Mouse (Mus musculus): Measurements from ENCODE around the gene Pkd1l1.

The Pkd1l1 gene

DNA sequence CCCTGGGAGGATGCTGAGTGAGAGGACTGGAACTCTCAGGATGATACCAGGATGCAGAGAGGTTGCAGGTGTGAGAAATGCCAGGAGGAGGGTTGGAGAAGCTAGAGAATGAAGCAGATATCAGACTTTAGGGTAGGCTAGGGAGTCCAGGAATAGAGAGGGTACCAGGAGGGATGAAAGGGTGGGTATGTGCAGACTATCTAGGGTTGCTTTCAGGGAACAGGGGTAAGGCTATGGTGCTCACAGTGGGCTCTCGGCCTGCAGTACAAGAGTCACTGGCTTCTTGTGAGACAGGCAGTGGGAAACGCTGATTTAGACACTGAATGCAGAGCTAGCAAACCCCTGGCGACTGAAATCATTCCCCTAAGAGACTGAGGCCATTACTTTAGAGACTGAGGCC lies at the start of gene Pkd1l1:
TSS of gene Pkd1l1 (minus strand) at position 101 of the 400 bp plus-strand sequence.
- DNase-seq = no peak

DNA sequence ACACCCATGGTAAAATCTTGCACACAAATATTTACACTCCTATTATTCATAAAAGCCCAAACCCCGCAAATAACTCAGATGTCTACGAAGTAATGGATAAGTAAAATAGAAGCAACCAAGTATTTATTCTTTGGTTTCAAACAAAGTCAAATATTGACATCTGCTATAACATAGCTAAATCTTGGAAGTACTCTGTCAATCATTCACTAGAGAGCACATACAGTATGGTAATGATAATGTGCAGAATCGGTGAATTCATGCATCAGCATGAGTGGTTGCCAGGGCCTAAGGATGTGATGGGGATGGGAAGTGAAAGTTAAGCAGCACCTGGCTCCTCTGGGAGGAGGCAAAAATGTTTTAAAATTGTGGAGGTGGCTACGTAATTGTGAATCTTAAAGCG lies 47.1 kb upstream of the Pkd1l1 start:
- no peak for DNase-seq

DNA sequence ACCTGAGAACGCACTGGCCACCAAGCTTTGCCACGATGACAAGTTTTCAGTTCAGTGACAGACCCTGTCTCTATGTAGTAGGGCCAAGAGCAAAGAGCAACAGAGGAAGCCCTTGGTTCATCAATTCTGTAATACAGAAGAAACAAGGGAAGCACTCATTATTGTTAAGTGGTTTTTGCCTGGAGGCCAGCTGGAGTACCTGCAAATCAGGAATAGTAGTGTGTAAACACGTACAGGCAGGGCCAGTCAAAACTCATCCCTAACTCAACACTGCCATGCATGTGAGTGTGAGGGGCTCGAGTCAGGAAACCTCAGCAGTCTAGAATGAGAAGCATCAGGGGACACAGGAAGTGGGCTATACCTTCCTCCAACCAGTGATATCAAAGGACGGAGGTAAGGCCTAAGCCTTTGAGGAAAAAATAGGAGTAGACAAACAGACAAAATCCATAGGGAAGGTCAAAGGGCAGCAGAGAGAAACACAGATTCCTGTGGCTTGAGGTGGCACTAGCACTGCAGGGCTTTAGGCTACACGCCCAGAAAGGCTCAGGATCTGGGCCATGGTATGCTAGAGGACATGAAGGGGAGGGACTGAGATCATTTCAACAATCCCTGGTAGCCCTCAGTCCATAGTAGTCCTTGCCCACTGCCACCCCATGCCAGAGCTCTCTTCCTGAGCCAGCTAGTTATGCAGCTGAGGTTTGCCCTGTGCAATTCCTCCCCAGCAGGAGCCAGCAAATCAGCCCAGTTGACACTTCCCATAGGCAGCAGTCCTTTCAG lies 45.6 kb upstream of the Pkd1l1 start:
- no peak for DNase-seq

DNA sequence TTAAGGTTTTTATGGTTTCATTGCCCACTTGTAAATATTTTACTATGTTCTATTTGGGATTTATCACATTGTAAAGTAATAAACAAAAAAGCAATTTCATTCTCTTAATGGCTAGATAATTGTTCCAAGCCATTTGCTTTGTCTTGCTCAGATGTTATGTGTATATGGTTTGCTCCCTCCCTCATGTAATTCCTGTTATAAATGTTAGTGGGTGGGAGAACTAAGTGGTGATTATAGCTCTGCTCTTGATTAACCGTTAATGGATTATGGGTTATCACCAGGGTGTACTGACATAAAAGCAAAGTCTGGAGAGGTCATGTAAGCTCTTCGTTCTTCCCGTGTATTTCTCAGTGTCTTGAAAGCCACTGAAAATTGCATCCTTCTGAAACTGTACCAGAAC lies 41.7 kb upstream of the Pkd1l1 start:
- DNase-seq = no peak

DNA sequence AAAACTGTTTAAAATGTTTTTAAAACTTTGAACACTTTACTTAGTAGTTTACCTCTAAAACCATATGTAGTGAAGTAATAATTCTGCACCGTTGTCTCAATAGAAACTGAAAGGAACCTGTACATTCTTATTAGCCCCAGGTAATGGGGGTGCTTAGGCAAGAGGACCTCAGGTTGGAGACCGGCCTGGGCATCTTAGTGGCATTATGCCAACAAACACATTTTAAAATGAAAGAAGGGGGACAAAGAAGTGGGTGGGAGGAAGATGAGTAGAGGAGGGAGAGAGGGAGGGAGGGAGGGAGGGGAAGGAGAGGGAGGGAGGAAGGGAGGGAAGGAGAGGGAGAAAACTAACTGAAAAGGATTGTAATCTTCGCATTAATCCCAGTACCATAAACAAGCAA lies 38.3 kb upstream of the Pkd1l1 start:
- no peak for DNase-seq

DNA sequence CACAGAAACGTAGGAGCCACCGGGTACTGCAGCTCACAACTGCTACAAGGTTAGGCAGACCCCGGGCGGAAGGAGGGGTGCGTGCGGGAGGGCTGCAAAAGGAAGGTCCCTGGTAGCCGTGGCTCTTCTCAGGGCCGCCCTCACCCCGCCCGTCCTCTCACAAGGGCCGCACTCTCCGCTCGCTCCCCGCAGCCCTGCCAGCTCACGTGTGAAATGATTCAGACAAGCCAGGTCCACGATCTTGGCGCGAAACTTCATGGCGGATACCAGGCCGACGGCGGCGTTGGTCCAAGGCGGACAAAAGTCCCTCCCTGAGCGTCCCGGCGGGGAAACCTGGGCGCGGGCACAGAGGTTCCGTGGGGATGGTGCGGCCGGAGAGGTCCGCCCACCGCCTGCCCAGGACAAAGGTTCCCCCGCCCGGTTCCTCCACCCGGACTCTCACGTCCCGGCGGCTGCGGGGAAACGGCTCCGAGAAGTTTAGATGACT lies 37.8 kb upstream of the Pkd1l1 start, which contains the start of gene Hus1:
TSS of gene Hus1 (minus strand) at position 339 of the 487 bp plus-strand sequence.
- peak; percentile 83 for DNase-seq

DNA sequence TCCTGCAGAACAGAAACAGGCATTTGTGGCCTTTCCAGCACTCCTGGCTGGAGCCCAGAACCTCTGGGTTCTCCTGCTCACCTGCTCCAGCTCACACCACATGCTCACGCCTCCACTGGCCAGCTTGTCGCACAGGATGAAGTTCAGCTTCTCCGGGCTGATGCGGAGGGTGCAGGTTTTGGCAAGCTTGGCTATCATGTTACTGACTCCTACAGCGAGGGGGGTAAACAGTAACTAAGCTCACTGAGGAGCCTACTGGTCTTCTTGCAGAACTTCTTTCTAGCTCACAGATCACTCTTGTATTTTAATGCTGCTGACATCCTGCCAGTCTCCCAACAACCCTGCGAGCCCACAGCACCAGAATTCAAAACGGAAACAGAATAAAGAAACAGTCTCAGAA lies 37.4 kb upstream of the Pkd1l1 start:
- no peak for DNase-seq

DNA sequence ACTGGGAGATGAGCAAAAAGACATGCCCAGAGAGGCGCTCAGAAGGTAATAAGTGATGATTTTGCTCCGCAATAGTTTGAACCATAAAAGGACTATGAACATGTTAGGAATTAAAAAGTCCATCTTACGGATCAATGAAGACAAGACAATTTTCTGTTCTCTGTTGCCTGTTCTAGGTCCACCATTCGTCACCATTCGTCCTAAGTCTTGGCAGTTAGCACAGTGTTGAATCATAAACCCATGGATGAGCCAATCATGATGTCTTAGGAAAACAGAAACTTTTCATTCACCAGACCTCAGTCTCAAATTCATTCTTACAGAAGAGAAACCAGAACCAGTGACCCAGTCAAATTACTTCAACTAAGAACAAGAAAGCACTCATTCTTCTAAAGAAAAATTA lies 35.7 kb upstream of the Pkd1l1 start:
- no peak for DNase-seq

DNA sequence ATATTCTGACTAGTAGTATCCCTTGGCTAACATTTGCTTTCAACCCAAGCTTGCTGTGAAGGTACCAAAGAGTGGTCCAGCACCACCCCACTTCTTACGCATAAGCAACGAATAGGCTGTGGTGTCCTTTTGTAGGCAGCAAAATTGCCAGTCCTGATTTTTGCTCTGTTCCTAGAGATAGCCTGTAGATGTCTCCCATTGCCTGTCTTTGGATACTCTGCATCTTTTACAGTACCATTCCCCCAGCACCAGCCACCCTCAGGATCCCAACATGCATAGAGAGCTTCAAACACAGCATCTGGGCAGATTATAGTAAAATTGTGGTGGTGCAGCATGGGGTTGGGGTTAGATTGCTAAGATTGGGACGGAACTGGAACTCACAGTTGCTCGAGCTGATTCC lies 15.0 kb upstream of the Pkd1l1 start:
- DNase-seq = no peak

DNA sequence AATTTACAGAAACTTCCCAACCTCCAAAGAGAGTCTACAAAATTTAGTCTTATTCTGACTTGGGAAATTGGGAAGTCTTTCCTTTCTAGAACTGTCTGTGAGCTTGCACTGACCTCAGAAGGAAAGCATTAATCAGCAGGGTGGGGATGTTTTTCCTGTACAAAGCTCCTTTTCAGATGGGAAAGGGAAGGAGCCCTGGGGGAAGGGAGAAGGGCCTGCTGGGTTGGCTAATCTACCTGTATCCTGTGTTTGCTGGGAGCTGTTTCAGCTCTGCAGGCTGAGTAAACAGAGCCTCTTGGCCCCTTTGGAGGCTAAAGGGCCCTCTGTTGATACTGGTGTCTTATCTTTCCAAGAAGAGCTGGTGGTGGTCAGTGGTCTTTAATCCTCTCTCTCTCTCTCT lies 13.0 kb upstream of the Pkd1l1 start:
- DNase-seq = no peak

DNA sequence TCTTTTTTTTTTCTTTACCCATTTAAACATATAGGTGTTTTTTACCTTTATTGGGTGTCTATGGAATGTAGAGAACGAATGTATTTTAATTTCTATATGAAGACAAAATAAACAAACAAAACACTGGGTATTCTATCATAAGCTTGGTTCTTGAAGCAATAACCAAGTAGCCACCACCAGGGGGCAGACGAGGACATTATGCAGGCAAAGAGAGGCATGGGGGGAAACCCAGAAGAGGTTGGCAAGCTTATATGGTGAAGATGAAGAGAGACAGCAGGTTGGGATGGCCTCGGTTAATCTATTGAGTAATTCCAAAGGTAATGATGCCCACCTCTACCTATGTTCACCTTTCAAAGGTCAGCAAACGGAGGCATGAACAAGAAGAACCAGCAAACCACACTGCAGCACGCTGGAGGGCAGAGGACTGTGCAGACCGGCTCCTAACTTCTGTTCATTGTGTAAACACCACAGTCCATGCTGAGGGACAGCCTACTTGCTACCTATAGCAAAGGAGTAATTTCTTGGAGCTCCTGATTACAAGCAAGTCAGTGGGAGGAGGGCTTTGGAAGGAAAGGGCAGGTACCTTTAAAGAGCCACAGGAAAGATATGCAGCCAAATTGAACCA lies 10.3 kb upstream of the Pkd1l1 start:
- peak; percentile 65 for DNase-seq

DNA sequence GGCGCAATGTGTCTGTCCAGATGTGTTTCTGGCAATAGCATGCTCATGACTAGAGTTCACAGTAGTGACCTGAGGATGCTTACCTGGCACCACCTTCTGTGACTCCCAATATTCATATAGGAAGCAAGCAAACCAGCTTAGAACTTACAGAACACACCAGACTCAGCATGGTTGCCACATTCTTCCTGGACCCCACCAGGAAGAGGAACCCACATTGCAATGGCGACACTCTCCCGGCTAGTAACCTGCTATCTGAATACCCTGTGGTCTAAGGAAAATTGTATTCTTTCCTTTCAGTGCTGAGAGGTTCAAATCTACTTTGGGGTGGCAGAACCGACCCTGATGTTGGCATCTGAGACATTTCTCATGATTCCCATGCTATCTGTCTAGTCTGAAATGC lies 5.1 kb upstream of the Pkd1l1 start:
- DNase-seq = no peak

DNA sequence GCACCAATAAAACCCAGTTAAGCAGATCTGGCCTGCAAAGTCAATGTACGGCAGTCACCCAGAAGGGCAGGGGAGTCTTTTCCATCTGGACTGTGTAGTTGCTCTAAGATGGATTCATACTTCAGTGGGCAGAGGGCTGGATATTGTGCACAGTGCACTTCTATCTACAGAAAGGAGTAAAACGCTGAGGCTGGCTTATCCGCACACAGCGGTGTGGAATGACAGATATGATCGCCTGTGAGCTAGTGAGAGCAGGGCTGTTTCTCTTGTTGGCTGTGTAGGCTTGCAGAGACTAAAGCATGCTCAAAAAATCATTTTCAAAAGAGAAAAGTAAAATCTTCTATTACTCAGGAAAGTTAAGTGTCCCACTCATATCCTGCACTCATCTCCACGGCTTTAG lies 973 bp downstream of the Pkd1l1 start:
- no peak for DNase-seq

DNA sequence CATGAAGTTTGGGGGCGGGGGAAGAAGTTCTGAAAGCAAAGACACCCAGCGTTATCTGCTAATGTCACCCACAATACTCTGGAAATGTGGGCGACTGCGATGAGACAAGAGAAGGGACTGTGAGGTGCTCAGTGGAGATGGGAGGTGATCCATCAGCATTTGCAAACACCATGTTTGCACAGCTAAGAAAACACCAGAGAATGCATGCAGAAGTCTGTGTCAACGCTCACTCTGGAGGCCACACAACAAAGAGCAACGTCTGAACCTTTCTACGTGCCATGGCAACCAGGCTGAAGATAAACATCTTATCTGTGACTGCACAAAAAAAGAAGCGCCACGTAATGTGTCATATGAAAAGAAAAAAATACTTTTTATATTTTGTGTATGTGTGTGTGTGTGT lies 2.6 kb downstream of the Pkd1l1 start:
- DNase-seq = no peak

DNA sequence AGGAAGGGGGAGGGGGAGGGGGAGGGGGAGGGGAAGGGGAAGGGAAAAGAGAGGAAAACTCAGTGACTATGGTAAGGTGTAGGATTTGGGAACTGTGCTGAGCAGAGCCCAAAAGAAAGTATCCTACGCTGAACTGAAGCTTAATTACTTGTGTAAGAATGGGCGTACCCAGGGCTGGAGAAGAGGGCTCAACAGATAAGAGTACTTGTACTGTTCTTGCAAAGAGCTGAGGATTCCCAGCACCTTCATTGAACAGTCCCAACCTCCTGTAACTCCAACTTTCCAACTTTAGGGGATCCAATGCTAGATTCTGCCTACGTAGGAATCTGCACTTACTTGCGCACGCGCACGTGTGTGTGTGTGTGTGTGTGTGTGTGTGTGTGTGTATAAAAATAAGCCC lies 5.0 kb downstream of the Pkd1l1 start:
- no peak for DNase-seq

DNA sequence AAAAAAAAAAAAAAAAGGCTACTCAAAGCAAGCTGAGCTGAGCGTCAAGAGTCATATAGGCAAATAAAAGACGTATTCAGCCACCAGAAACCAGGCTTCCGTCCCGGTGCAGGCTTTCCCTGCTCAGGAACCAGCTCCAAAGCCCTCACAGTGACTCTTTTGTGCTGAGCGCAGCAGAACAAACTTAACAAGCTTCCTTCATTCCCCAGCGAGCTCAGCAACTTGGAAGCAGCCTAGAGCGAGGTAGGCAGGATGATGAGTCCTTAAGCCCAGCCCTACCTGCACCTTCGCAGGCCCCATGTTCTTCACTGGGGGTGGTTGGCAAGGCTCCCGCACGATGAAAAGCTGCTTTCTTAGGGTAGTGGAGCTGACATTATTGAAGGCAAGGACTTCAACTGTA lies 14.5 kb downstream of the Pkd1l1 start:
- DNase-seq = no peak

DNA sequence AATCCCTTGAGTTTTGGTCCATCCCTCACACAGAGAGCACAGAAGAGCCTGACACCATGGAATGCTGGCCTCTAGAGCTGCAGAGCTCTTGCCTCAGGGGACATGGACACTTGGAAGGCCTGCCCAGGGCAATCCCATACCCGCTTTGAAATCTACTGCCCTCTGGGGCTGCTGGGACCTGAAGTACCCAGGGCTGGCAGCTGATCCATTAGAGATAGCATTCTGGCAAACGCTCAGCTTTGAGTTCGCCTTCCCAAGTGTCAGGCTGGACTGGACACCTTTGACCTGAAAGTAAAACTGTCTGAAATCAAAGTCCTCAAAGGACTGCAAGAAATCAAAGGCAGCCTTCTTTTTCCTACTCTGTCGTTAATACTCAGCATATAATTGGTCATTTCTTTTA lies 15.0 kb downstream of the Pkd1l1 start:
- DNase-seq = no peak

DNA sequence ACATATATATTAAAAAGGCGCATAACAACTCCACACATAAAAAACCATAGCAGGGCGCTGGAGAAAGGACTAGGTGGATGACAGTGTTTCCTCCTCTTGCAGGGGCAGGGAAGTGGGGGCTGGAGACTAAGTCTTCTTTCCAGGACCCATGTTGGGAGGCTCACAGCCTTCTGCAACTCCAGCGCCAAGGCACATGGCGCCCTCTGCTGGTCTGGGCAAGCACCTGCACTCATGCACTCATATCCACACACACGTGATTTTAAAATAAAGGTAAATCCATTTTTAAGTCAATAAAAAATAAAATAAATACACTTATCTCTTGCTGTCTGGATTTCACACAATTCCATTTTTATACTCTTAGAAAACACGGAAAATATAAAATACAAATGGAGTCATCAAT lies 16.0 kb downstream of the Pkd1l1 start:
- DNase-seq = no peak

DNA sequence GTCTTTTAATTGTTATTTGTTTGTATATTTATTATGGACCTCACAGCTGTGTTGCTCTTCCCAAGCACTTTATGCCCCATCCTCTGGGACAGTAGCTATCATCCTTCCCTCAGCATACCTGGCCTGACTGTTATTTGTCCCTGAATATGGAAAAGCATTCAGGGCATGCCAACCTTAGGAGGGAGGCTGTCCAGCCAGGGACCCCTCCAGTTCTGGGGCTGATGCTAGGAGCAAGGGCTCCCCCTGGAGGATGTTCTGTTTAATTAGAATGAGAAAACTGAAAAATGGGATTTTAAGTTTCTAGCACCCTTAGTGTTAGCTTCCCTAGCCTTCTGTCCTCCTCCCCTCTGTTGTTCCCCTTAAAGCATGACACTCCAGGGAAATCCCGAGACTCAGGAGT lies 17.4 kb downstream of the Pkd1l1 start:
- DNase-seq = peak; percentile 12

DNA sequence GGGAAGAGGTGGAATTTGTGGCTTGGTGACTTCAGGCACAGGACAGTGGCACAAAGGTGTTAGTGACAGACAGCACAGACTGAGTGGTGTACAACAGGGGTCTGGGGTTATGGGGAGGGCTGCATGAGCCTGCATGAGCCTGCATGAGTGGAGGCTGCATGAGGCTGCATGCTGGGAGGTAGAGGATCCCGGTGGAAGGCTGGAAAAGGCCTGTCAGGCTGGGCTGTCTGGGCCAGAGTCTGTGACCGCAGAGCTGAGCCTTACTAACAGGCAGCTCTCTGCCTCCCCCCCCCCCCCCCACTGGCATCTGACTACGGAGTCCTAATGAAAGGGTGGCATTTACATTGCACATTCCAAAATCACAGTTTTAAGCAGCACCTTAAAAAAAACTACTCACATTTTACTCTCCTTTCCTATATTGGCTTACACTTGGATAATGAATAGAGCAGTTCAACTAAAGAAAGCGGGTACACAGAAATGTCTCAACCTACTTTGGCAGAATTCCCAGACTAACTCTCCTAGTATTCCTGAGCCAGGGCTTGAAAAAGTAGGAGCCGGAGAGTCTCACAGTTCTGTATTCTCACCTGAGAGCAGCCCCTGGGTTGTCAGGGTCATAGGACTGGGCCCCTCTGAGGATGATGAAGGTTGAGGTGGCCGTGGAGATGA lies 23.2 kb downstream of the Pkd1l1 start:
- no peak for DNase-seq

DNA sequence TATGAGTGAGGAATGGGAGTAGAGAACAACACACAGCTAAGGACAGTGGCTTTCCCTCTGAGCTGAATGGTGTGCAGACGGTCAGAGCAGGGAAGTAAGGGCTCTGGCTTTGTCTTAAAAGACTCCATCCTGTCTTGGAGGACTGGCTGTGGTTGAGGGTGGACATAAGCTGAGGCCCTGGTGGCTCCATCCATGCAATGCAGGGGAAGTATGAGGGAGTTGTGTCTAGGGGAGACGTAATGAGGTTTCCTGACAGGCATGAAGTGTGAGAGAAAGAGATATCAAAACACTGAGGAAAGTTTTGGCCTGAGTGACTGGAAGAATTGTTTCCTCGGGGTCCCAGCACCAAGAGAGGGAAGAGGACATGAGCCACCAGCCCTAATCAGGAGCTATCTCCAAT lies 24.2 kb downstream of the Pkd1l1 start:
- no peak for DNase-seq

DNA sequence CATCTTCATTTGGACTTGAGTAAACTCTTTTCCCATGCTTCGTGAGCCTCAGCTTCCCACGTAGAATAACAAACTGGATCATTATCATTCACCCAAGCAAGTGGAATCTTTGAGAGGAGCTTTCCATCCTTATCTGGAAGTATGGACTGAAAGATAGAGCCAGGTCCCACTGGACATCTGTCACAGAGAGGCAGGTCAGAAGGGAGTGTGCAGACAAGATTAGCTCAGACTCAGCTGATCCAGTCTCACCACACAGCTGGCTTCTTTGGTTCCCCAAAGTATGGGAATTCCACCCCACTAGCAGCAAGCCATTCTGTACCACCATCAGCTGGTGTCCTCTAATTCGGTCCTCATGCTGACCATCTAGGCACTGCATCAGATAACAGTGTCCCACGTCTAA lies 29.0 kb downstream of the Pkd1l1 start:
- DNase-seq = no peak

DNA sequence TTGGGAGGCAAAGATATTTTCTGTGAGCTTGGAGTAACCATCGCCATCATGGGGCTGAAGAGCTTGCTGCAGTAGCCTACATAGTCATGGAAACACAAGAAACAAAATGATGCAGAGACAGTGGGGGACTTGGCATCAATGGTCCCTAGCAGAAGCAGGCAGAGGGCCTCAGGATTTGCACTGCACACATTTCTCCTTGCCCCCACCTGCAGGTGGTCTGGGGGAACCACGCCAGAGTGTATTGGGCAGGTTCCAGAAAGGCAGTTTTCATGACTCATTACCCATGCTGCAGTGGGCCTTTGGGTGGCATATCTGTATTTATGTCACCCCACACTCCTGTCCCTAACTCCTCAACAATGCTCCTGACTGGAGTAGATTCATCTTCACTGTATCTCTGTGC lies 30.6 kb downstream of the Pkd1l1 start:
- no peak for DNase-seq

DNA sequence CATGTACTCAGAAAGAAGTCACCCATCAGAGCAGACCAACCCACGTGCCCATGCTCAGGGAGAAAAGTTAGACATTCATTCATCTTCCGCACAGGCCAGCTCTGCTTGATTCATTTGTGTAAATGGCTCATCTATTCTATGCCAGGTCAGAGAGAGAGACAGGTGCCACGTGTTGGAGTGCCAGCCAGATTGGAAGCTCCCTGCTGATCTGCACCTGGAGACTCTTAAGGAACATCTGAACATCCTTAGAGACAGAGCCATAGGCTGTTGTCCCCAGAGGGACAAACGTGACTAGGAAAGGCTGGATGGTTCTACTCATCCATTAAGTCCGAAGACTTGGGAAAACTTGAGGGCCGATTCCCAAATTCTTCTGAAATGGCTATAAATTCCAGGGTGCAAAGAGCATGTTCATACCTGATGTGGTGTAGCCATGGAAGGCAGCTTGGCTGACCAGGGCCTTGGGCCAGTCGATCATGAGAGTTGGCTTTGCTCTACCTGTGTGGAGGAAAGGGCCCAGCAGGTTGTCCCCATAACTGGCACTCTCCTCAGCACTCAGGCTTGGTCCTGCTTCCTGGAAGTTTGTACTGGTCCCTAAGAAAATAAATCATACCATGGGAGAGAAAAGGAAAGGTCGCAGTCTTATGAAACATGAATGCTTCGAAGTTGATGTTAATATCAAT lies 36.5 kb downstream of the Pkd1l1 start:
- no peak for DNase-seq

Measured in thymus, postnatal 25 days (tissue).